Mouse (Mus musculus): ENCODE measurements around the gene Wnt8b.

DNA sequence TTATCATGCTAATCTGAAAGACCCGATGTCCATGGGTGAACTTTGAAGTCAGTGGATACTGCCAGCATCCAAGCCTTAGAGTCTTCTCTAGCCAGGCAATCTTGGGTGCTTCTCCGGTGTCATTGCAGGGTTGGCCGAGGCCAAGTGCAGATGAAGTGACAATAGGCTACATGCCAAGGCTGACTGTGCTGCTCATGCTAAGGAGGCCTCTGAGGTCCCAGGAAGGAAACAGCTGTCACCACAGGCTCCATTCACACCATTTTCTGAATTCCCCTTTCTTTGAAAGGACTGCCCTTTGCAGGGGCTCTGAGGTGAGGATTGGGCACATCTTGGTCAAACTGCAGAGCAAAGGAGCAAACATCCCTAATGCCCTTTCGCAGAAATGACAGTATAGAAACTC lies 9.5 kb downstream of the Wnt8b start:
- no peak for TF ChIP-seq USF1 (IDR thresholded peaks at IDR 0.05; ENCODE audit: low read depth)
- TF ChIP-seq CTCF (IDR thresholded peaks at IDR 0.05; ENCODE audit: control insufficient read depth, insufficient read depth, insufficient read length): no peak
- TF ChIP-seq CEBPB (IDR thresholded peaks at IDR 0.05; ENCODE audit: low read depth): no peak
- no peak for TF ChIP-seq FOSL1 (IDR thresholded peaks at IDR 0.05; ENCODE audit: insufficient read depth, low read length, poor library complexity, severe bottlenecking)
- TF ChIP-seq MYOD1 (IDR thresholded peaks at IDR 0.05; ENCODE audit: control insufficient read depth, insufficient read length, low read depth): no peak

Measured in C2C12 (cell line).